Mouse (Mus musculus) adrenal gland, postnatal 0 days (tissue): ENCODE measurements around the gene Prkra. TPM values are rescaled to one million over a fixed set of nuclear protein-coding genes. Genes with fewer than 3 reads are reported as not detected.

Experiments used
- polyA plus RNA-seq: library from polyadenylated mRNA; unstranded; fragments of >200 nt; fragmentation: Nextera tagmentation; extraction: Ambion mirVana; gene quantifications from 2 replicates; pipeline ENCODE4 v1.2.1, GENCODE M21; 2015

The Prkra gene
- 59.6 and 62.3 TPM in 2 replicates for polyA plus RNA-seq

DNA sequence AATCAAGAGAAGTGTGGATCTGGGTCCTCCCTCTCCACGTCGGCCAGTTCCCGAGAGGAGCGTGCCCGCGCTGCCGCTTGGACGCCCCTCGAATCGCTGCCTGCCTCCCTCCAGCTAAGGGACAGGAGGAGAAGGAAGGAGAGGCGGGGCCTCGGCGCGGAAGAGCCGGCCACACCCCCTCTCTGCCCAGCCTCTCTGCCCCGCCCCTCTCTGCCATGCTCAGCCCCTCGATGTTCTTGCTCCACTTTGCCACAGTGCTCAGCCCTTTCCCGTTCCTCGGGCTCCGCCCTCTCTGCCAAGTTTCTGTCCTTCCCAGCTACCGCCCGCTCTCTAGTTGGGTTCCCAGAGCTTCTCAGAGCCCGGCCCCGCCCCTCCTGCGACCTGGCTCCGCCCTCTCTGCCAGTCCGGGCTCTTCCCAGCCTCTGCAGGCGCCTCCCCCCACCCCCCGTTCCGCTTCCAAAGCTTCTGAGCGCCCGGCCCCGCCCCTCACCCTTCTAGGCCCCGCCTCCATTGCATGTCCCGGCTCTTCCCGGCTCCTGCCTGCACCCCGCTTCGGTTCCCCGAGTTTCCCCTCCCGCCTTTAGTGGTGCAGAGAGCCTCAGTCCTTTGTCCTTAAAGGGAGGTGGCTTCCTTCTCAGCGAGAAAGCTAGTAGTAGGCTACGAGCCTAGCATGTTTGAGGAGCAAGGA is at the start of gene Prkra, which contains the start of gene Pjvk:
Prkra (minus strand) TSS at position 133 of the 688 bp plus-strand sequence.
Pjvk (plus strand) TSS at position 594 of the 688 bp plus-strand sequence.

DNA sequence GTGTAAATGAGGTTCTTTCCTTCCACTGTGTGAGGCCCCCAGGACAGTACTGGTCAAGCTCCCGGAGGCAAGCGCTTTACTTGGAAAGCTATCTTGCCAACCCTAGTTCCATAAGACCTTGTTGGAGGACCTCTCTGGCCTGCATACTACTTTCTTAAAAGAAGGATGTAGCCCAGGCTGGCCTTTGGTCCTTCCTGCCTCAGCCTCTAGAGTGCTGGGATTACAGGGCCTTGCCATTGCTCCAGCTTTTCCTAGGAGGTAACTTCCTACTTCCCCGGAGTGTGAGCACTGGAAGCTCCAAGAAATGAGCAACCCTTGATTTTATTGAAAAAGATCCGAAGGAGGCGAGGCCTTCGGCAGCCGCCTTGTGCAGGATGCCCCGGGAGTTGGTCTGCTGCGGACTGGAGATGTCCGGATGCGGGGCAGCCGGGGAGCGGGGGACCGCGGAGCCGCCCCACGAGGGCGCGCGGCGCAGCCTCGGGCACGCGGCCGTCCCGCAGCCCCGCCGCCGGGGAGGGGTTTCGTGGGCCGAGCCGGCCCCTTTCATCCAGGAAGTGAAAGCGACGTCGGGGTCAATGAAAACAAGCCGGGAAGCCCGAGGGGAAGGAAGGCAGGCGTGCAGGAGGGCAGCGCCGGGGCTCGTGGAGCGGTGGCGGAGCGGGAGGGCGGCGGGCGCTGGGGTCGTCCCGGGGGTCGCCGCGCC is 27.1 kb upstream of the Prkra start, which contains the start of gene Plekha3:
Plekha3 (plus strand) TSS at position 557 of the 703 bp plus-strand sequence.

DNA sequence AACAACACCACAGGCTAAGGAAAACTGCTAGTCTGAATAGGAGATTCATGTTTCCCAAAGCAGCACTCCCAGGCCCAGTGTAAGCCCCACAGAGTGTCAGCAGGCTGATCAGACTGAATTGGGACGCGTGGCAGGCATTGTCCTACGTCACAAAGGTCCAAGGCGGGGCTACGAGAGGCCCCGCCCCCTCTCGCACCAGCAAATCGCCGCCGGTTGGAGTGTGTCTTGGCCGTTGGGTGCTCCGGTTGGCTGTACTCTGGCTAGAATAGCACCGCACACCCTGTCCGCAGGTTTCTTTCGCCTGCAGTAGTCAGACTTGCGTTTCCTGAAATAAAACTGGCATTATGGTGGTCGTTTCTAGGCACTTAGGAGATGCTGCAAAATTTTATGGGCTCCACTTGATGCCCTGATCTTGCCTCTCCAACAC is 25.2 kb upstream of the Prkra start, which contains the start of gene Fkbp7:
Fkbp7 (minus strand) TSS at position 151 of the 427 bp plus-strand sequence.

Other genes with a start within 250 kb of the Prkra start
- gene Osbpl6, start 241.5 kb downstream of the Prkra start, polyA plus RNA-seq = 13.3 and 25.1 TPM in 2 replicates
- 0.14 and 0.32 TPM in 2 replicates for gene Pjvk, start 461 bp upstream of the Prkra start, polyA plus RNA-seq
- 126 and 195 TPM in 2 replicates for gene Fkbp7, start 25.1 kb upstream of the Prkra start, polyA plus RNA-seq
- 14.5 and 20.9 TPM in 2 replicates for gene Plekha3, start 27.3 kb upstream of the Prkra start, polyA plus RNA-seq